Mouse (Mus musculus): Measurements from ENCODE around the gene Dab1. TPM values are rescaled to one million over a fixed set of nuclear protein-coding genes. Genes with fewer than 3 reads are reported as not detected.

Dab1 gene
- polyA plus RNA-seq, 1 experiment from 2014 or later: 20.6 TPM

DNA sequence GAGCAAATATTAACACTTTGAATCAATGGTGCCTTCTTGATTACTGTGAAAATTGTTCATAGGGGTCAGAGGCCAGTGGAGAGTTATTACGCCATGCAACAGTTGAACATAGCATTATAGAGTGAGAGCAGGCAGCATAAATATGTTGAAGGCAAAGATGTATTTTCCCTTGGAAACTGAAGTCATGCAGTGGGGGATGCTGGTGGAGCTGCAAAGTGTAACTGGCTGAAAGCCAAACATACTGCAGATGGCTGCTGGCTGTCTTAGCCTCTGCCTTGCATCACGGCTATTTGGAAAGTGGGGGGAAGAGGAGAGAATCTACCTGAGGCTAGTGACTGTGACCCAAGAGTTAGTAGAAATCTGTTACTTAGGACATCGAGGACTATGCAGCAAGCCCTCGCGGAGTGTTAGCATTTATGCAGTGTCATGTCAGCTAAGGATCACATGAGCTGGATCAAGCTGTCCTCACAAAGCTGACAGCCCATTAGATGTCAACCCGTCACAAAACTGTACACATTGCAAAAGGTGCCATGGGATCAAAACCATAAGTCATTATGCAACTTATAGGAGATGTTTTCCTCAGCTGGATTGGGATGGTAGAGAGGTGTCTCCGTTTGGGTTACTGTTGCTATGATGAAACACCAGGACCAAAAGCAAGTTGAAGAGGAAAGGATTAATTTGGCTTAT is 164.5 kb downstream of the Dab1 start:
- Histone ChIP-seq H3K9ac (replicated peaks; ENCODE audit: low read length) (no peak overlapping the region), H3K4me3 (ENCODE audit: low read length) (no peak overlapping the region), H3K27ac (ENCODE audit: low read length) (no peak overlapping the region), H3K36me3 (ENCODE audit: insufficient read depth, low read length) (no peaks in the 10 kb centered on the region), H3K9me3 (ENCODE audit: low read length) (no peaks in the 10 kb centered on the region), H3K27me3 (ENCODE audit: insufficient read depth, low read length) (no peaks in the 10 kb centered on the region), H3K4me1 (ENCODE audit: insufficient read depth, low read length) (no peaks in the 10 kb centered on the region), H3K4me2 (replicated peaks; ENCODE audit: low read depth, low read length) (no peak overlapping the region)
- 78% methylated on average over 7 of the region's 7 CpGs for WGBS
- ATAC-seq (ENCODE audit: low FRiP score, low TSS enrichment): 0 out of 2 replicates have a peak, but pooled peaks have one; percentile 35

DNA sequence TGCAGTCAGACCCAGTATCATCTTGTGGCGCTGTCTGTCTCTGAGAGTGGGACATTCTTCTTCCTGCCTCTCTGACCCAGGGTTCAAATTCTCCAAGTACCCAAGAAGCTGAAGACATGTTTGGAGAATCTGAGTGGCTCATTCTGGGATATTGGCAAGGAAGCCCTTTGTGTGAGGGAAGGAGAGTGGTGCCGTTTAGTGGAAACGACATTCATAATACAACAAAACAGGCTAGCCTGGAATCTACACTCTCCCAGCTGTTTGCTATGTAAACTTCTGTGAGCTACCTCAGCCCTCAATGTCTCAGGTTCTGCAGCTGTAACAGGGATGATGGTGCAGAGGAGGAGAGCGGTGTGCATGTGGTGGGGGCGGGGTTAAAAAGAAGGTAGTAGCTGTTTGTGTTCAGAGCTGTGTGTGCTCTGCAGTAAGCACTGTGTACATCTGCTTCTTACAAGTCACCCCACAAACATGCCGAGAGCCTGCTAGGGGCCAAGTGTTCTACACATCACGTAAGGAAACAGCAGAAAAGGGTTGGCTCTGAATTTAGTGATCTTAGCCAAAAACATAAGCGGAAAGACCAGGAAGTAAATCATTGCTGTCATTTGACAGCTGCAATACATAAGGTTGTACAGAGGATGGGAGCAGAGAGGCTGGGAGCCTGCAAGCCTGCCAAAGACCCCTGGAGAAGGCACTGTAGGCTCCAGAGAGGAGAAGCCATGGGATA is 174.6 kb downstream of the Dab1 start:
- Histone ChIP-seq H3K9me3 (ENCODE audit: low read length) (no peaks in the 10 kb centered on the region), H3K36me3 (ENCODE audit: insufficient read depth, low read length) (no peaks in the 10 kb centered on the region), H3K27me3 (ENCODE audit: insufficient read depth, low read length) (no peaks in the 10 kb centered on the region), H3K27ac (ENCODE audit: low read length) (peak overlapping the region; percentile 41; the same call in 1 of the 2 replicates), H3K4me2 (replicated peaks; ENCODE audit: low read depth, low read length) (no peak overlapping the region), H3K4me3 (ENCODE audit: low read length) (no peak overlapping the region), H3K4me1 (ENCODE audit: insufficient read depth, low read length) (peaks cover 3% of the 10 kb centered on the region; the same call in 1 of the 2 replicates), H3K9ac (replicated peaks; ENCODE audit: low read length) (no peak overlapping the region)
- peak; percentile 95 for ATAC-seq (ENCODE audit: low FRiP score, low TSS enrichment)
- WGBS: 57% methylated on average over 8 of the region's 8 CpGs

DNA sequence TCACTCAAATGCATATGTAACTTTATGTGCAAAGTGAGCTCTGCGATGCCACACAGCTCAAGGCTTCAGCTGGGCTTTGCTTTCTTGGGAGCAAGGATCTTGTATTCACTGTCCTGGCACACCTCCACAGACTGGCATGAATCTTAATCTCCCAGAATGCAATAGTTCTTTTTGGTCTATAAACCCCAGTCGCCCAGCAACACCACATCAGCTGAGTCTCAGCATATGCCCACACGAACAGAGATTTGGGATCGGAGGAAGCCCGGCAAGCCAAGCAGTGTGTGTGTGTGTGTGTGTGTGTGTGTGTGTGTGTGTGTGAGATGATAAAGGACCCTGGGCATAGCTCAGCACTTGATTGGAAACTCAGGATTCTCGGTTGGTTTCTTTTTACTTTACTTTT is 177.3 kb downstream of the Dab1 start:
- Histone ChIP-seq H3K4me3 (ENCODE audit: low read length) (no peak overlapping the region), H3K36me3 (ENCODE audit: insufficient read depth, low read length) (no peaks in the 10 kb centered on the region), H3K9ac (replicated peaks; ENCODE audit: low read length) (no peak overlapping the region), H3K27me3 (ENCODE audit: insufficient read depth, low read length) (no peaks in the 10 kb centered on the region), H3K4me1 (ENCODE audit: insufficient read depth, low read length) (peaks cover 3% of the 10 kb centered on the region; the same call in 1 of the 2 replicates), H3K9me3 (ENCODE audit: low read length) (no peaks in the 10 kb centered on the region), H3K4me2 (replicated peaks; ENCODE audit: low read depth, low read length) (no peak overlapping the region), H3K27ac (ENCODE audit: low read length) (no peak overlapping the region)
- 68% methylated on average over 6 of the region's 6 CpGs for WGBS
- no peak for ATAC-seq (ENCODE audit: low FRiP score, low TSS enrichment)

DNA sequence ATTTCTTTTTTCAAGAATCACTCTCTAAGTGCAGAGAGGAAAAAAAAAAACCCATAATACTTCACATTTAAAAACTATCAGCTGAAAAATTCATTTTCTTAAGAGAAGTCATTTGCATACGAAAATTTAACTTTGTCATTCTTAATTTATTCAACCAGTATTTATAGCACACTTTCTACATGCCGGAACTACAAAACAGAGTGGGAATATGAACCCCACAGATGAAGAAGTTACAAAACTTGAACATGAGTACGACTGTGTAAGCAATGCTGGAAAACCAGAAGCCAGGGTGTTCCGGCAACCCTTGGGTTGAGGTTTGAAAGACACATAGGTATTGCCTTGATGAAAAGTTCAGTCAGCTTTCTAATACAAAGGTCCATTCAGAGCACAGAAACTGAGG is 183.3 kb downstream of the Dab1 start:
- H3K27me3 ChIP-seq (ENCODE audit: insufficient read depth, low read length): no peaks in the 10 kb centered on the region
- H3K27ac ChIP-seq (ENCODE audit: low read length): no peak overlapping the region
- 88% methylated on average over 4 of the region's 4 CpGs for WGBS
- no peaks in the 10 kb centered on the region for H3K4me1 ChIP-seq (ENCODE audit: insufficient read depth, low read length)
- no peak overlapping the region for H3K4me3 ChIP-seq (ENCODE audit: low read length)
- no peaks in the 10 kb centered on the region for H3K9me3 ChIP-seq (ENCODE audit: low read length)
- no peaks in the 10 kb centered on the region for H3K36me3 ChIP-seq (ENCODE audit: insufficient read depth, low read length)
- no peak for ATAC-seq (ENCODE audit: low FRiP score, low TSS enrichment)
- H3K9ac ChIP-seq (replicated peaks; ENCODE audit: low read length): no peak overlapping the region
- H3K4me2 ChIP-seq (replicated peaks; ENCODE audit: low read depth, low read length): no peak overlapping the region

DNA sequence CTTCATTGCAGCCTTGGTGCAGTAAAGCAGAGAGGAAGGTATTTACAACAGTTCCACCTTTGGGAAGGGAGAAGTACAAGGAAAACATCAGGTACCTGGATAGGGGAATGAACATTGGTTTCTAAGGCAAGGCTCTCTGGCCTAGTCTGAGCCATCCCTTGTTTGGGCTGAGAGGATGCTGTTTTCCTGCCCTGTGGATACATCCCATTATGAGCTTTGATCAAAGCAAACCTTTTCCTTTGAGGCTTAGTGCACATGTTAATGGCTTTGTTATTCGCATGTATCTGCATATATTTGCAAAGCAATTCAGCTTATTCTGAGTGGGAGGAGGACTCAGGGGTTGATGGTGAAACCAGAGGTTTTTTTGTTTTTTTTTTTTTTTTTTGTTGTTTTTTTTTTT is 185.3 kb downstream of the Dab1 start:
- H3K27me3 ChIP-seq (ENCODE audit: insufficient read depth, low read length): no peaks in the 10 kb centered on the region
- H3K9ac ChIP-seq (replicated peaks; ENCODE audit: low read length): no peak overlapping the region
- H3K9me3 ChIP-seq (ENCODE audit: low read length): no peaks in the 10 kb centered on the region
- H3K4me1 ChIP-seq (ENCODE audit: insufficient read depth, low read length): no peaks in the 10 kb centered on the region
- H3K27ac ChIP-seq (ENCODE audit: low read length): no peak overlapping the region
- H3K36me3 ChIP-seq (ENCODE audit: insufficient read depth, low read length): no peaks in the 10 kb centered on the region
- no peak overlapping the region for H3K4me3 ChIP-seq (ENCODE audit: low read length)
- no peak overlapping the region for H3K4me2 ChIP-seq (replicated peaks; ENCODE audit: low read depth, low read length)
- 43% methylated on average over 1 of the region's 1 CpGs for WGBS
- ATAC-seq (ENCODE audit: low FRiP score, low TSS enrichment): no peak

DNA sequence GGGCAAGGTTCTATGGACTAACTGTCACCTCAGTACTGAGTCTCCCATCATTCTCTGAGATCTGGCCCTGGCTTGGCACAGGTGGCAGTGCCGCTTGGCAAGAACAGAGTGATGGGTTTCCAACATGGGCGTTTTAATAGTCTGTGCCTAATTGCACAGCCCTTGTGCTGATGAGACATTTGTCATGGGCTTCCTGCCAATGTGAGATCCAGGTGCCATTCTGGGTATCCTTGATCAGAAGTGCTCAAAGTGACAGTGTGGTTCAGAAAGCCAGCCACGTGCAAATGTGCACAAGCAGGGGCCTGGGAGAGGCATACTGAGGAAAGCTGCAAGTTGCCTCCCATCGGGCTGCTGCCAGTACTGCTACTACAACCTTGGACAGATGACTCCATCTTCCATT is 203.5 kb downstream of the Dab1 start:
- no peaks in the 10 kb centered on the region for H3K36me3 ChIP-seq (ENCODE audit: insufficient read depth, low read length)
- H3K27ac ChIP-seq (ENCODE audit: low read length): no peak overlapping the region
- H3K4me2 ChIP-seq (replicated peaks; ENCODE audit: low read depth, low read length): no peak overlapping the region
- no peak overlapping the region for H3K9ac ChIP-seq (replicated peaks; ENCODE audit: low read length)
- H3K4me3 ChIP-seq (ENCODE audit: low read length): no peak overlapping the region
- 86% methylated on average over 4 of the region's 4 CpGs for WGBS
- ATAC-seq (ENCODE audit: low FRiP score, low TSS enrichment): no peak
- no peaks in the 10 kb centered on the region for H3K9me3 ChIP-seq (ENCODE audit: low read length)
- H3K27me3 ChIP-seq (ENCODE audit: insufficient read depth, low read length): no peaks in the 10 kb centered on the region
- no peaks in the 10 kb centered on the region for H3K4me1 ChIP-seq (ENCODE audit: insufficient read depth, low read length)

DNA sequence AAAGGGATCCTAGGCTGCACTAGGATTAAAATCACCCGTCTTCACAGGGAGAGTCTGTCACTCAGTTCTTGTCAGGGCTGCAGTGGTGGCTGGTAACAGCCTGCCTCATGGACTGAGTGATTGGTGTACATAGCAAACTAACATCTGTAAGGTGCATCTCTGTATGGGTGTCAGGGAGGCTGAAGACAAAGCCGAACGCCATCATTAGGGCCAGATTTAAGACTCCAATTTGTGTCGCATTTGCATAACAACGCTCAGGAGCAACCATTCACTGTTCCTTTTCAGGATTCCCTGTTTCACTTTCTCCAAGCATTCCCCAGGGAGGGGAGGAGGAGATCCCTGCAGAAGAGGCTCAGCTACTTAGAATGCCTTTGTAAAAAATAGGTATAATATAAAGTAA is 219.2 kb downstream of the Dab1 start:
- no peak for ATAC-seq (ENCODE audit: low FRiP score, low TSS enrichment)
- WGBS: 29% methylated on average over 5 of the region's 5 CpGs
- Histone ChIP-seq H3K36me3 (ENCODE audit: insufficient read depth, low read length) (no peaks in the 10 kb centered on the region), H3K27me3 (ENCODE audit: insufficient read depth, low read length) (no peaks in the 10 kb centered on the region), H3K4me2 (replicated peaks; ENCODE audit: low read depth, low read length) (no peak overlapping the region), H3K4me3 (ENCODE audit: low read length) (no peak overlapping the region), H3K9me3 (ENCODE audit: low read length) (no peaks in the 10 kb centered on the region), H3K4me1 (ENCODE audit: insufficient read depth, low read length) (no peaks in the 10 kb centered on the region), H3K9ac (replicated peaks; ENCODE audit: low read length) (no peak overlapping the region), H3K27ac (ENCODE audit: low read length) (no peak overlapping the region)

DNA sequence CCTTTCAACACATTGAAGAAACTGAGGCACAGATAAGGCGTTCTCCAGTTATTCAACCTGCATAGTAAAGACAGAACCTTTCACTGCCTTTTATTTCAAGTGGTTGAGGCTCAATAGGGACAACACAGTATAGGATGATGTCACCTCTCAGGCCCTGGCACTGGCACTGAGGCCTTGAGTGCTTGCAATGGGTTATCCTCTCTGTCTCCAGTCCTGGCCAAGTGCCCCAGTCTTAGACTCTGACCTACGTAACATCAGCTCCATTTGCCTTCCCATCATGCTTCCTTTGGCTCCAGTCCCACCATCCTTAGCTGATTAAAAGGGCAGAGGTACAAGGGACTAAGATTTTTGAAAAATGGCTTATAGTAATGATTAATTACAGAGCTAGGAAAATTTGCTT is 220.4 kb downstream of the Dab1 start:
- Histone ChIP-seq H3K4me2 (replicated peaks; ENCODE audit: low read depth, low read length) (no peak overlapping the region), H3K9ac (replicated peaks; ENCODE audit: low read length) (no peak overlapping the region), H3K4me3 (ENCODE audit: low read length) (no peak overlapping the region), H3K9me3 (ENCODE audit: low read length) (no peaks in the 10 kb centered on the region), H3K27me3 (ENCODE audit: insufficient read depth, low read length) (no peaks in the 10 kb centered on the region), H3K4me1 (ENCODE audit: insufficient read depth, low read length) (no peaks in the 10 kb centered on the region), H3K36me3 (ENCODE audit: insufficient read depth, low read length) (no peaks in the 10 kb centered on the region), H3K27ac (ENCODE audit: low read length) (no peak overlapping the region)
- 87% methylated on average over 2 of the region's 2 CpGs for WGBS
- ATAC-seq (ENCODE audit: low FRiP score, low TSS enrichment): no peak

DNA sequence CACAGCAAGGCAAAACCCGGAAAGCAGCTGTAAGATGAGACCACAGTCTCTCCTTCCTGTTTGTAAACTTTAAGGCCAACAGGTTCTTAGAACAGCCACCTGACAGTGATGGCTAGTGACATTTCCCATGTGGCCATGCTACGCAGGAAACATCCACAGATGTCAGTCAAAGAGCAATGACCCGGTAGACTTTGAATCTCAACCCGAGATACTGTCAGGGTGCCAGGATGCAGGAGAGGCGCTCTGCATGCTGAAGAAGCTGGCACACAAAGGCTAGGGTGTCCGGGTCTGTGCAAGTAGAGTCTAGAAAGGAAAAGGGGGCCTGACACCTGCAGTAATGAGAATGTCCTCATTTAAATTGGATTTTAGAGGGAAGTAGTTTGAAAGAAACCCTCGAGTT is 222.0 kb downstream of the Dab1 start:
- no peak for ATAC-seq (ENCODE audit: low FRiP score, low TSS enrichment)

DNA sequence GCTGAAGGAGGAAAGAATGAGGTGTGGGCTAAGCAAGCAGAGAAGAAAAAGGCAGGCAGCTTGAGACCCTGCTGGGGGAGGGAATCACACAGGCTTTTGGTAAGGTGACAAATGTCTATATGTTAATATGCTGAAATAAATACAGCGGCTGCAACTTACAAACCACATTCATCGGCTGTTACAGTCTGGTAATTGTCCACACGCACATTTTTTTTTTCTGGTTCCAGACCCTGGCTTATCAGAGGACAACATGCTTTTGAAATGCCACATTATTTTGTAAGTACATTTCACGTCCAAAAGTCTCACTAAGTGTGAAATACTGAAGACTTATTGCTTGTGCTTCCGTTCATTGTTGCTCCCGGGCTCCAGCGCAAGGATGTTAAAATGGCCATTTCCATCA is 225.5 kb downstream of the Dab1 start:
- Histone ChIP-seq H3K4me1 (ENCODE audit: insufficient read depth, low read length) (no peaks in the 10 kb centered on the region), H3K27ac (ENCODE audit: low read length) (no peak overlapping the region), H3K4me3 (ENCODE audit: low read length) (no peak overlapping the region), H3K9ac (replicated peaks; ENCODE audit: low read length) (no peak overlapping the region), H3K36me3 (ENCODE audit: insufficient read depth, low read length) (no peaks in the 10 kb centered on the region), H3K27me3 (ENCODE audit: insufficient read depth, low read length) (no peaks in the 10 kb centered on the region), H3K9me3 (ENCODE audit: low read length) (no peaks in the 10 kb centered on the region), H3K4me2 (replicated peaks; ENCODE audit: low read depth, low read length) (no peak overlapping the region)
- no peak for ATAC-seq (ENCODE audit: low FRiP score, low TSS enrichment)
- 66% methylated on average over 7 of the region's 7 CpGs for WGBS

More for the DNA sequence above, 222.0 kb downstream of the Dab1 start:
- Histone ChIP-seq H3K27me3 (ENCODE audit: insufficient read depth, low read length) (no peaks in the 10 kb centered on the region), H3K36me3 (ENCODE audit: insufficient read depth, low read length) (no peaks in the 10 kb centered on the region), H3K9ac (replicated peaks; ENCODE audit: low read length) (no peak overlapping the region), H3K4me1 (ENCODE audit: insufficient read depth, low read length) (no peaks in the 10 kb centered on the region), H3K4me3 (ENCODE audit: low read length) (no peak overlapping the region), H3K27ac (ENCODE audit: low read length) (no peak overlapping the region), H3K4me2 (replicated peaks; ENCODE audit: low read depth, low read length) (no peak overlapping the region), H3K9me3 (ENCODE audit: low read length) (no peaks in the 10 kb centered on the region)
- WGBS: 54% methylated on average over 7 of the region's 7 CpGs

Data from kidney, embryonic 16.5 days (tissue).